Mouse (Mus musculus): ENCODE data around the gene Paics. TPM values are rescaled to one million over a fixed set of nuclear protein-coding genes. Genes with fewer than 3 reads are reported as not detected.

Paics gene
- polyA plus RNA-seq, 1 experiment from 2014 or later, result 246 TPM

DNA sequence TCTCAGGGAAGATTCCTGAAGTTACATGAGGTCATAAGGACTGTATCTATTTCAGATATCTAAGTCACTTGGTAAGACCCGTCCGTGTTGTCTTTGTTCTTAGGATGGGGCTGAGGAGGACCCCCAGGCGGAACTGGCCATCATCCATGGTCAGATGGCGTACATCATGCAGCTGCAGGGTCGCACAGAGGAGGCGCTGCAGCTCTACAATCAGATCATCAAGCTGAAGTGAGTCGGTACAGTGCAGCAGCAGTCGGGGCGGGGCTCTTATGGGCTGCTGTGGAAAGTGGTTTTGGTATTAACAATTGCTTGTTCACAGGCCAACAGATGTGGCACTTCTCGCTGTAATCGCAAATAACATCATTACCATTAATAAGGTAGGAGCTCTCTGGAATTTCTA, 32.9 kb downstream of the Paics start:
- Histone ChIP-seq H3K4me1 (no peaks in the 10 kb centered on the region), H3K27ac (no peak overlapping the region), H3K4me2 (no peak overlapping the region), H3K9me3 (replicated peaks) (no peaks in the 10 kb centered on the region), H3K36me3 (peaks cover 91% of the 10 kb centered on the region), H3K27me3 (replicated peaks) (no peaks in the 10 kb centered on the region), H3K4me3 (no peak overlapping the region), H3K9ac (no peak overlapping the region)
- WGBS (ENCODE audit: insufficient replicate concordance), result 88% methylated on average over 11 of the region's 11 CpGs
- ATAC-seq, result no peak

GRCm38 (mm10) chr5:76990789-76991188, 39.7 kb downstream of the Paics start:
- ATAC-seq, result peak; percentile 65
- H3K27ac ChIP-seq, result peak overlapping the region; percentile 79
- H3K9ac ChIP-seq, result peak overlapping the region; percentile 39
- H3K27me3 ChIP-seq (replicated peaks), result no peaks in the 10 kb centered on the region
- no peaks in the 10 kb centered on the region for H3K9me3 ChIP-seq (replicated peaks)
- WGBS (ENCODE audit: insufficient replicate concordance), result 45% methylated on average over 3 of the region's 3 CpGs
- peaks cover 44% of the 10 kb centered on the region for H3K4me1 ChIP-seq
- peak overlapping the region; percentile 19 for H3K4me2 ChIP-seq
- no peak overlapping the region for H3K4me3 ChIP-seq
- peaks cover 89% of the 10 kb centered on the region for H3K36me3 ChIP-seq

GRCm38 (mm10) chr5:76993174-76993814, 42.2 kb downstream of the Paics start:
- 62% methylated on average over 5 of the region's 5 CpGs for WGBS (ENCODE audit: insufficient replicate concordance)
- peaks cover 44% of the 10 kb centered on the region for H3K4me1 ChIP-seq
- H3K9ac ChIP-seq, result no peak overlapping the region
- no peak overlapping the region for H3K4me3 ChIP-seq
- peak overlapping the region; percentile 85 for H3K27ac ChIP-seq
- H3K27me3 ChIP-seq (replicated peaks), result no peaks in the 10 kb centered on the region
- peaks cover 92% of the 10 kb centered on the region for H3K36me3 ChIP-seq
- no peaks in the 10 kb centered on the region for H3K9me3 ChIP-seq (replicated peaks)
- ATAC-seq, result peak; percentile 94
- H3K4me2 ChIP-seq, result peak overlapping the region; percentile 47

GRCm38 (mm10) chr5:76998416-76998815, 47.3 kb downstream of the Paics start:
- no peaks in the 10 kb centered on the region for H3K27me3 ChIP-seq (replicated peaks)
- peaks cover 79% of the 10 kb centered on the region for H3K36me3 ChIP-seq
- 72% methylated on average over 5 of the region's 5 CpGs for WGBS (ENCODE audit: insufficient replicate concordance)
- no peak overlapping the region for H3K4me2 ChIP-seq
- H3K9ac ChIP-seq, result no peak overlapping the region
- no peak overlapping the region for H3K27ac ChIP-seq
- peaks cover 8% of the 10 kb centered on the region; the same call in 1 of the 2 replicates for H3K4me1 ChIP-seq
- no peak for ATAC-seq
- no peaks in the 10 kb centered on the region for H3K9me3 ChIP-seq (replicated peaks)
- H3K4me3 ChIP-seq, result no peak overlapping the region

GRCm38 (mm10) chr5:77001192-77001591, 50.1 kb downstream of the Paics start:
- Histone ChIP-seq H3K36me3 (peaks cover 51% of the 10 kb centered on the region), H3K4me3 (no peak overlapping the region), H3K27me3 (replicated peaks) (0 out of 2 replicates have a peak, but pooled peaks cover under 1% of the 10 kb centered on the region), H3K9me3 (replicated peaks) (no peaks in the 10 kb centered on the region), H3K4me1 (no peaks in the 10 kb centered on the region), H3K4me2 (no peak overlapping the region), H3K27ac (no peak overlapping the region), H3K9ac (no peak overlapping the region)
- 89% methylated on average over 17 of the region's 17 CpGs for WGBS (ENCODE audit: insufficient replicate concordance)
- ATAC-seq, result no peak

- no peak for ATAC-seq
- 89% methylated on average over 6 of the region's 6 CpGs for WGBS (ENCODE audit: insufficient replicate concordance)
- H3K27ac ChIP-seq, result no peak within 1 kb of the TSS
Observed at GRCm38 (mm10) chr5:77004051-77004821, 53.1 kb downstream of the Paics start, which contains the start of gene Arl9. Arl9 (plus strand) TSS chr5:77004055.

GRCm38 (mm10) chr5:77010352-77010751, 59.2 kb downstream of the Paics start:
- H3K9ac ChIP-seq, result no peak overlapping the region
- 0 out of 2 replicates have a peak, but pooled peaks cover 3% of the 10 kb centered on the region for H3K27me3 ChIP-seq (replicated peaks)
- no peaks in the 10 kb centered on the region for H3K9me3 ChIP-seq (replicated peaks)
- peak; percentile 70 for ATAC-seq
- WGBS (ENCODE audit: insufficient replicate concordance), result 64% methylated on average over 9 of the region's 9 CpGs
- H3K4me1 ChIP-seq, result peaks cover 29% of the 10 kb centered on the region
- H3K27ac ChIP-seq, result peak overlapping the region; percentile 65; the same call in 1 of the 2 replicates
- no peaks in the 10 kb centered on the region for H3K36me3 ChIP-seq
- H3K4me3 ChIP-seq, result no peak overlapping the region
- H3K4me2 ChIP-seq, result no peak overlapping the region

More at GRCm38 (mm10) chr5:77004051-77004821, 53.1 kb downstream of the Paics start, which contains the start of gene Arl9:
- Histone ChIP-seq H3K36me3 (peaks cover 23% of the 10 kb centered on the region), H3K27me3 (replicated peaks) (0 out of 2 replicates have a peak, but pooled peaks cover 3% of the 10 kb centered on the region), H3K4me1 (peaks cover 3% of the 10 kb centered on the region; the same call in 1 of the 2 replicates), H3K9me3 (replicated peaks) (no peaks in the 10 kb centered on the region), H3K4me3 (no peak within 1 kb of the TSS), H3K4me2 (no peak within 1 kb of the TSS), H3K9ac (no peak within 1 kb of the TSS)

DNA sequence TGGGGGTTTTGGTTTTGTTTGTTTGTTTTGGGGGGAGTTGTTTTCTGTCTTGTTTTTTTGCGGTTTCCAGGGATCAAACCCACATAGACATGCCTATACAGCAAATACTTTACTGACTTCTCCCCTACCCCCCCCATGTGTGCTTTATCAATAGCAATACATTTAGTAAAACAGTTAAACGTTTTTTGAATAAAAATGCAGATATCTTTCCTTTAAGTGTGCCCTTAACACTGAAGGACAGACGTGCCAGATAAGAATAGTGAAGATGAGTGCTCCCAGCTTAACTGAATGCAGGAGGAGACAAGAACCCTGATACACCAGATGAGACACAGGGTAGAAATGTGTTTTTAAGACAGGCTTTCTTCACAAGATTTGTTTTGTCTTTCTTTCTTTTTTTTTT, 60.0 kb downstream of the Paics start:
- Histone ChIP-seq H3K4me1 (peaks cover 37% of the 10 kb centered on the region), H3K36me3 (no peaks in the 10 kb centered on the region), H3K27me3 (replicated peaks) (0 out of 2 replicates have a peak, but pooled peaks cover 3% of the 10 kb centered on the region), H3K4me2 (no peak overlapping the region), H3K9me3 (replicated peaks) (no peaks in the 10 kb centered on the region), H3K9ac (no peak overlapping the region), H3K27ac (peak overlapping the region; percentile 65), H3K4me3 (no peak overlapping the region)
- peak; percentile 58 for ATAC-seq
- 29% methylated on average over 3 of the region's 3 CpGs for WGBS (ENCODE audit: insufficient replicate concordance)

GRCm38 (mm10) chr5:77013171-77013570, 62.1 kb downstream of the Paics start:
- WGBS (ENCODE audit: insufficient replicate concordance), result 55% methylated on average over 3 of the region's 3 CpGs
- H3K36me3 ChIP-seq, result no peaks in the 10 kb centered on the region
- H3K9me3 ChIP-seq (replicated peaks), result no peaks in the 10 kb centered on the region
- no peak overlapping the region for H3K27ac ChIP-seq
- no peaks in the 10 kb centered on the region for H3K27me3 ChIP-seq (replicated peaks)
- no peak overlapping the region for H3K9ac ChIP-seq
- no peak overlapping the region for H3K4me3 ChIP-seq
- H3K4me1 ChIP-seq, result peaks cover 37% of the 10 kb centered on the region
- ATAC-seq, result no peak
- H3K4me2 ChIP-seq, result no peak overlapping the region

- WGBS (ENCODE audit: insufficient replicate concordance), result 16% methylated on average over 57 of the region's 57 CpGs
- H3K9me3 ChIP-seq (replicated peaks), result 0 out of 2 replicates have a peak, but pooled peaks cover 2% of the 10 kb centered on the region
- H3K4me3 ChIP-seq, result peak within 1 kb of the TSS; percentile 59
- peaks cover 31% of the 10 kb centered on the region for H3K4me1 ChIP-seq
- H3K27me3 ChIP-seq (replicated peaks), result no peaks in the 10 kb centered on the region
- H3K9ac ChIP-seq, result peak within 1 kb of the TSS; percentile 44
- peak; percentile 98 for ATAC-seq
- H3K4me2 ChIP-seq, result peak within 1 kb of the TSS; percentile 84
- no peaks in the 10 kb centered on the region for H3K36me3 ChIP-seq
- no peak within 1 kb of the TSS for H3K27ac ChIP-seq
Observed at GRCm38 (mm10) chr5:77015544-77016482, 64.7 kb downstream of the Paics start, which contains the start of gene Thegl. Thegl (plus strand) TSS chr5:77016023.

Data from liver, embryonic 12.5 days (tissue).